Mouse (Mus musculus): ENCODE data around the gene Ntrk3.

DNA sequence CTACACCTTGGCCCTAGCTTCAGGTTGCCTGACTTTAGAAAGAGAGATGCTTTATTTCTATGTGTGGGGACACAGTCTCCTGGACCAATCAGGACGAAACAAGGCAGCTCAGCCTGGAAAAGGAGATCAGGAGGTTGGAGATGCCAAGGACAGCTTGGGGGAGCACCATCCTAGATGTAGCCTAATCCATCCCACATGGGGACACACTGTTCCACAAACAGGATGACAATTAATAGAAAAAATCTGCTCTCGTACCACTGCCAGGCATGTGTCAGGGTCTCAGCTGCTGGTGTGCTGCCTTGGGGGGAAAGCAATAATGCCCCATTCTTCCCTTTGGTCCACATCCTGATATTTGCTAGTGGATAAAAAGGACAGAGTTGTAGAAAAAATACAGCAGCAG, 289.0 kb downstream of the Ntrk3 start:
- TF ChIP-seq CTCF (IDR thresholded peaks at IDR 0.05; ENCODE audit: low read depth, low read length) (no peak), POLR2A (IDR thresholded peaks at IDR 0.05; ENCODE audit: extremely low read depth, insufficient read depth, low read length) (no peak)

All from liver, adult 2 months (tissue).